Mouse (Mus musculus): ENCODE results near the gene Mad2l1. TPM values are rescaled to one million over a fixed set of nuclear protein-coding genes. Genes with fewer than 3 reads are reported as not detected.

Mad2l1 gene
- 109 and 113 TPM in 2 replicates for total RNA-seq (2017)

DNA sequence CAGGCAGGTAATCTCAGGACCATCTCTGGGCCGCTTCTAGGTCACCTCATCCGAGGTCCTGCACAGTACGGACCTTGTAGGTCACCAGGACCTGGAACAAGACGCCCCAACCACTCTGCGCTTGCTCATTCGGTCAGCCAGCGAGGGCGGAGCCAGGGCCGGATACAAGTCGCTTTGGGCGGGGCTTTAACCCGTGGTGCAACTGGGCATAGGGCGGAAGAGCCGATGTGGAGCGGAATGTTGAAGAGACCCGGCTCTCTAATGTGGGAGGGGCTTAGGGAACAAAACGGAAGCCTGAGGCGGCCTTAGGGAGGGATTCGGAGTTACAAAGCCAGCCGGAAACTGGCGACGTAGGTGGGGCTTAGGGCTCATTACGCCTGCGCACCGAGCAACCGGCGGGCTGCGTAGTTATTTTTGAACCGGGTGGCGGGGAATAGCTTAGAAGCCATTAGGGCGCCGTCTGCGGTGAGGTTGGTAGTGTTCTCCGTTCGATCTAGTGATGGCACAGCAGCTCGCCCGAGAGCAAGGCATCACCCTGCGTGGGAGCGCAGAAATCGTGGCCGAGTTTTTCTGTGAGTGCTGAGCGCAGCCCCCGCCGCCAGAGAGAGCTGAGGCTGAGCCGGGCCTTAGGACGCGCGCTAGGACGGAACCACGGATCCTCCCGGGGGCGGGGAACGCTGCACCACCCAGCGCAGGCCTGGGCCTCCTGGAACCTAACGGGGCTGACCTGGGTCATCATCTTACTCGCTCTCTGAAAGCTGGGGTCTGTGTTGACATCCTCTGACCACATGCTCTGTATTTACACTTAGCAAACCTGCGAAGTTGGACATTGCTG, at the start of gene Mad2l1:
Gene Mad2l1, plus strand, starts transcription at position 363 of the 835 bp plus-strand sequence.
- peak; percentile 95 for ATAC-seq (replicated peaks; ENCODE audit: low read depth, poor library complexity, severe bottlenecking)

GRCm38 (mm10) chr6:66493685-66494084, 41.5 kb upstream of the Mad2l1 start:
- ATAC-seq (replicated peaks; ENCODE audit: low read depth, poor library complexity, severe bottlenecking) = no peak

GRCm38 (mm10) chr6:66516368-66516767, 18.8 kb upstream of the Mad2l1 start:
- ATAC-seq (replicated peaks; ENCODE audit: low read depth, poor library complexity, severe bottlenecking) = no peak

- no peak for ATAC-seq (replicated peaks; ENCODE audit: low read depth, poor library complexity, severe bottlenecking)
Observed at GRCm38 (mm10) chr6:66528386-66528785, 6.8 kb upstream of the Mad2l1 start.

- ATAC-seq (replicated peaks; ENCODE audit: low read depth, poor library complexity, severe bottlenecking) = no peak; the same call in 1 of the 2 replicates
Observed at GRCm38 (mm10) chr6:66533241-66533640, 1.9 kb upstream of the Mad2l1 start.

DNA sequence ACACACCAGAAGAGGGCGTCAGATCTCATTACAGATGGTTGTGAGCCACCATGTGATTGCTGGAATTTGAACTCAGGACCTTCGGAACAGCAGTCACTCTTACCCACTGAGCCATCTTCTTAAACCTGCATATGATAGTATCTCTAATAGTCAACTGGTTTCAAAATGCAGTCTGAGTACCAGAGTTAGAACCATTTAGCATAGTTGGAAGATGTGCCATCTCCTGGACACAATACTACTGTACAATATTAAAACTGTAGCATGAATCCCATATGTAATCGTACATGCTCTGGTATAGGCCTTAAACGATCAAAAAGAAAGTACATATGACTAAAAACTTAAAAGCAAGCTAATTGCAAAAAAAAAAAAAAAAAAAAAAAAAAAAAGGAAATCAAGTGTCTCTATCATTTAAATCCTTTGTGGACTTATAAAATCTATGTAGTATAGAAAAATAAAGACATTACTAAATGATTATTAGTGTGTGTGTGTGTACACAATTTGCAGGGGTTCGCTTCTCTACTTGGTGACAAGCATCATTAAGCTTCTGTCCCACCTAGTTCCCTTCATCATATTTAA, 736 bp upstream of the Mad2l1 start:
- ATAC-seq (replicated peaks; ENCODE audit: low read depth, poor library complexity, severe bottlenecking) = no peak

GRCm38 (mm10) chr6:66535966-66536365, 776 bp downstream of the Mad2l1 start:
- ATAC-seq (replicated peaks; ENCODE audit: low read depth, poor library complexity, severe bottlenecking) = no peak

DNA sequence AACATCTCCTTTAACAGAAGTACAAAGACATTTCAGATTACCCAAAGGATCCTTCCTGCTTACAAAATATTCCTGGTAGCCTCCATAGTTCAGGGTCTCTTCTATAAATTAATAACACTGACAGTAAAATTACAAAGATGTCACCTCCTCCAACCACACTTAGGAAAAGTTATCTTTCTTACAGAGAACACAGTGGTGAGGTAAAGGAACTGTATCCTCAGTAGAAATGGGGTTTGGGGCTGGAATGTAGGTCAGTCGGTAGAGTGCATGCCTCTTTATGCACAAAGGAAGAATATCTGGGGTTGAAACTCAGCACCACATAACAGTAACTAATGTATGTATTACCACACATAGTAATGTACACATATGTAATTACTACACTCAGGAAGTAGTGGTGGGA, 24.8 kb downstream of the Mad2l1 start, which contains the start of gene Vmn1r32:
Gene Vmn1r32, minus strand, starts transcription at position 101 of the 400 bp plus-strand sequence.
- no peak for ATAC-seq (replicated peaks; ENCODE audit: low read depth, poor library complexity, severe bottlenecking)

DNA sequence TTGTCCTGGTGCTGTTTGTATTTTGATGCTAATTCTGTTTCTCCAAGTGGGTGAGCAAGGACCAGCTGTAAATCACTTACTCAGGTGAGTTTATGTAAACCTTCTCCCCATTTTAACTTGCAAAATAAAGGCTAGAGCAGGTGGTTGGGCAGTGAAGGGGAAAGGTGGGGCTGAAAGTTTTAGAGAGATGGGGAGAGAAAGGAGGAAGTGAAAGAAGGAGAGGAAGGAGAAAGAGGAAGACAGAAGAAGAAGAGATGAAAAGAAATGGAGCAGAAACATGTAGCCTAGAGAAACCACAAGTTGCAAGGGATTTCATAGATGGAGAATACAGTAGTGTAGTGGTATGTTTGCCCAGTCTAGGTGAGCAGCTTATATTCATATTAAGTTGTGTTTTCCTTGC, 60.6 kb downstream of the Mad2l1 start:
- peak; percentile 42; the same call in 1 of the 2 replicates for ATAC-seq (replicated peaks; ENCODE audit: low read depth, poor library complexity, severe bottlenecking)

Other genes with a start within 250 kb of the Mad2l1 start
- gene Vmn1r32, start 24.7 kb downstream of the Mad2l1 start, total RNA-seq (2017) = not detected in 2 replicates
- not detected in 2 replicates for gene Vmn1r33, start 82.9 kb downstream of the Mad2l1 start, total RNA-seq (2017)
- not detected in 2 replicates for gene Vmn1r34, start 108.5 kb downstream of the Mad2l1 start, total RNA-seq (2017)
- gene Vmn1r35, start 150.5 kb downstream of the Mad2l1 start, total RNA-seq (2017) = not detected in 2 replicates
- not detected in 2 replicates for gene Vmn1r36, start 183.8 kb downstream of the Mad2l1 start, total RNA-seq (2017)
- gene Vmn1r37, start 194.0 kb downstream of the Mad2l1 start, total RNA-seq (2017) = not detected in 2 replicates
- gene Vmn1r38, start 247.2 kb downstream of the Mad2l1 start, total RNA-seq (2017) = not detected in 2 replicates

Data from common myeloid progenitor, adult 5-6 weeks (primary cell).